Mouse (Mus musculus): ENCODE results near the gene Mocs2.

The Mocs2 gene

GRCm38 (mm10) chr13:114854428-114854827, 36.4 kb downstream of the Mocs2 start:
- no peak for DNase-seq

- no peak for DNase-seq
These were observed 37.7 kb downstream of the Mocs2 start for GRCm38 (mm10) chr13:114855573-114856268.

GRCm38 (mm10) chr13:114856269-114856627, 38.2 kb downstream of the Mocs2 start:
- no peak for DNase-seq

- DNase-seq, result no peak
These were observed 39.5 kb downstream of the Mocs2 start for GRCm38 (mm10) chr13:114857525-114857924.

- DNase-seq, result no peak
These were observed 56.7 kb downstream of the Mocs2 start for GRCm38 (mm10) chr13:114874738-114875137.

GRCm38 (mm10) chr13:114876005-114876520, 58.0 kb downstream of the Mocs2 start:
- DNase-seq, result no peak

- DNase-seq, result no peak
These were observed 60.6 kb downstream of the Mocs2 start for GRCm38 (mm10) chr13:114878667-114879066.

Data from spleen, adult 18-20 months (tissue).